Mouse (Mus musculus) cerebellum, adult 2 months (tissue): Measurements from ENCODE around the gene Ctdsp1. TPM values are rescaled to one million over a fixed set of nuclear protein-coding genes. Genes with fewer than 3 reads are reported as not detected.
A peak's percentile ranks its signal among the peaks of the same experiment; 100 is the strongest.

Experiments used
- DNase-seq, 2 experiments: peaks; one replicate each; pipeline ENCODE4 v3.0.0; 2021
- H3K27ac ChIP-seq: fragments of 200-500 bp; 2 replicates; pipeline ENCODE4 v1.5.1; 2012; ENCODE audit warnings: low read length, control low read depth, inconsistent platforms; ENCODE audit not compliant: insufficient read depth
- H3K27me3 ChIP-seq: fragments of 200-500 bp; 2 replicates; pipeline ENCODE4 v1.6.1; 2012; ENCODE audit warnings: inconsistent platforms, mild to moderate bottlenecking, low read length, moderate library complexity; ENCODE audit not compliant: control insufficient read depth, insufficient read depth
- H3K4me1 ChIP-seq: fragments of 200-500 bp; 2 replicates; pipeline ENCODE4 v1.6.1; 2011; ENCODE audit warnings: low read length; ENCODE audit not compliant: control insufficient read depth, insufficient read depth
- H3K4me3 ChIP-seq: fragments of 200-500 bp; replicated peaks from 2 replicates; pipeline ENCODE3; 2011; ENCODE audit warnings: mild to moderate bottlenecking, low read depth, low read length, control low read depth; ENCODE audit not compliant: insufficient read depth
- CTCF ChIP-seq: fragments of 200-500 bp; IDR thresholded peaks from 2 replicates; pipeline ENCODE4 v1.5.1; 2011; ENCODE audit warnings: low read depth, mild to moderate bottlenecking, control low read depth, low read length, moderate library complexity, borderline replicate concordance; ENCODE audit not compliant: insufficient read depth
- POLR2A ChIP-seq: fragments of 200-500 bp; IDR thresholded peaks from 2 replicates; pipeline ENCODE4 v1.6.1; 2011; ENCODE audit warnings: low read length, control low read depth, borderline replicate concordance; ENCODE audit not compliant: insufficient read depth
- WGBS: fragments of 180-500 bp; shearing (Covaris S2); methylation state at CpG from one replicate; pipeline ENCODE4 v1.1.7; 2018; 5-methylcytosine and 5-hydroxymethylcytosine counted together
- polyA plus RNA-seq: library from polyadenylated mRNA; depleted of rRNA; stranded (reverse); fragments of >200 nt; gene quantifications from 2 replicates; pipeline ENCODE4 v1.2.3, GENCODE M21; 2012

Gene Ctdsp1
- polyA plus RNA-seq, 1 experiment: 35.7 TPM

DNA sequence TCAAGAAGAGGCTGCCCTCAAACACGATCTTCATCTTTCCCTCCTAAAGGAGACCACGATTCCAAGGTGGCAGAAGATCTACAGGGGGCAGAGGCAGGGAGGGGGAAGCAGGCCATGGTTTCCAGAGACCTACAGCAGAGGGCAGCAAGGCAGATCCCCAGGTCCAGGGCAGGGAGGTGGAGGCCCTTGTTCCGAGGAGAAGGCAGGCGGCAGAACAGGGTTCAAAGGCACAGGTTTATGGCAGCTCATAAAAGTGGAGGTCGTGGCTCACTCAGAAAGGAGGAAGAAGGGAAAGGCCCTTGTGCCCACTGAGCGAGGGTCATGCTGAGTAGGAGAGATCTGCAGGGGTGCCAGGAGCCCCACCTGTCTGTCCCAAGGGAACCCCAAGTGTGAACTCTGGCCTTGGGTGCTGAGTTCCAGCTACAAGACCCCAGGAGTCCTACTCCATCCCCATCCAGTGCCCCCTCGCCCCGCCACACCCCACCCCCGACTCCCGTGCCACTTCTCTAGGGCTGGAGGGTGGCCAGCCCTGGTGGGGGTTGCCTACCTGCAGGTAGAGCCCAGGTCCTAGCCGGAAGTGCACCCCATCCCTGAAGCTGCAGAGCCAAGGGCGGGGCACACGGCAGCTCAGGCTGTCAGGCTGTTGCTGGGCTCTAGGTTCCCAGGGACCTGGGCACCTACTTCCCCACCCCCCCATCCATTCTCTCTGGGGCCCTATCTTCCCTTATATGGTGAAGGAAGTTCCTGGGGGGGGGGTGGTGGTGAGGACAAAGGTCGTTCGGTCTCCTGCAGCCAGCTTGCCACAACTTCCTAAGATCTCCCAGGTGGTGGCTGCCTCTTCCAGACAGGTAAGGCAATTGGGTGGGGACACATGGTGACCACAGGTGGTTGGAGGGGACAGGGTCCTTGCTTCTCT lies 17.5 kb downstream of the Ctdsp1 start, which contains the start of gene Vil1:
Gene Vil1 (plus strand): TSS at position 788 of the 916 bp plus-strand sequence.
- H3K4me1 ChIP-seq: no peaks in the 10 kb centered on the region
- no peaks in the 10 kb centered on the region for H3K27me3 ChIP-seq
- no peak within 1 kb of the TSS for H3K27ac ChIP-seq
- H3K4me3 ChIP-seq: no peak within 1 kb of the TSS
- WGBS: 59% methylated on average over 12 of the region's 15 CpGs
- TF ChIP-seq POLR2A (no peak), CTCF (no peak)
- no peak for DNase-seq

DNA sequence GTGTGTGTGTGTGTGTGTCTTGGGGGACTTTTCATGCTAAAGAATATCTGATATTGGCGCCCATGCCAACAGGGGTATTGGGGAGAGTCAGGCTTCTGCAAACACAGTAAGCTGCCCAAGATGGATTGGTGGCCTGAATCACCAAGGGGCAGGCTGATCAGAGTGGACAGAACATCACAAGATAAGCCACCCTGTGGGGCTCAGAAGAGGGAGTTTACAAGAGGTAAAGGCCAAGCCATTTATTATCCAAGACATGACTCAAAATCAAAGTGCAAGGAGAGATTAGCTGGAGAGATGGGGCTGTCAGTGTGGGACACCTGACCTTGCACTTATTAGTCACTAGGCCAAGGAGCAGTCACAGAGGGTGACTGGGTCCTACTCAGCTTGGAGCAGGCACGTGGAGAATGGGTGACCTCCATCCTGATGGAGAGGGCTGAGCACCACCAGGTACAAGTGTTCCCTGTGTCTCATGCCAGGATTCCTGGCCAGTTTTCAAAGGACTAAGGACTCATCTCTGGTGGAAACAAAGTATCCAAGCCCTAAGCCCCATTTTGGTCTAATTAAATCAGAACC lies 20.5 kb downstream of the Ctdsp1 start:
- H3K27me3 ChIP-seq: no peaks in the 10 kb centered on the region
- H3K4me1 ChIP-seq: no peaks in the 10 kb centered on the region
- WGBS: 59% methylated on average over 2 of the region's 2 CpGs
- no peak overlapping the region for H3K27ac ChIP-seq
- H3K4me3 ChIP-seq: no peak overlapping the region
- TF ChIP-seq POLR2A (no peak), CTCF (no peak)
- DNase-seq: no peak

DNA sequence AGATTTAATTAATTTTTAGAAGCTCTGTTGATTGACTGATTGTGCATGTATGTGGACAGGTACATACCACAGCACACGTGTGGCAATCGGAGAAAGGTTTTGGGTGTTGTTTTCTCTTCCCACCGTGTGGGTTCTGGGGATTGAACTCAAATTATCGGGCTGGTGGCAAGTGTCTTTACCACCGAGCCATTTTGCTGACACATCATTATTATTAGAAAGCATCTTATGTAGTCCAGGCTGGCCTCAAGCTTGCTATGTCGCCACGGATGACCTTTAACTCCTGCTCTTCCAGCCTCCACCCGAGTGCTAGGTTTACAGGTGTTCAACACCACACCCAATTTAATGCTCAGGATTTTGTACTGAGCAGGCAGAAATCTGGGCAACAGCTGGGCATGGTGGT lies 21.4 kb downstream of the Ctdsp1 start:
- H3K4me3 ChIP-seq: no peak overlapping the region
- DNase-seq: no peak
- H3K4me1 ChIP-seq: no peaks in the 10 kb centered on the region
- H3K27ac ChIP-seq: no peak overlapping the region
- H3K27me3 ChIP-seq: no peaks in the 10 kb centered on the region
- 85% methylated on average over 8 of the region's 8 CpGs for WGBS
- TF ChIP-seq CTCF: no peak

DNA sequence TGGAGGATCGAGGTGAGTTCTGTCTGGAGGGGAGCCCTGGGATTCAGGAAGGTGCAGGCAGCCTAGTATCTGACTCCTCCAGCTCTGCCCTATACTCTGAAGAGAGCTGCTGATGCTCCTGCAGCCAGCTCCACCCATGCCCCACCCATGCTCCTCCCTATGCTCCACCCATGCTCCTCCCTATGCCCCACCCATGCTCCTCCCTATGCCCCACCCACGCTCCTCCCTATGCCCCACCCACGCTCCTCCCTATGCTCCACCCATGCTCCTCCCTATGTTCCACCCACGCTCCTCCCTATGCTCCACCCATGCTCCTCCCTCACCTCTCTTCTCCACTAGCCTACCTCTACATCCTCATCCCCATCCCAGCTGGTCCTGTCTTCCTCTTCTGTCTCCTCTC lies 23.8 kb downstream of the Ctdsp1 start:
- Histone ChIP-seq H3K27ac (no peak overlapping the region), H3K4me3 (no peak overlapping the region), H3K27me3 (no peaks in the 10 kb centered on the region), H3K4me1 (0 out of 2 replicates have a peak, but pooled peaks cover 3% of the 10 kb centered on the region)
- TF ChIP-seq POLR2A: no peak
- WGBS: 51% methylated on average over 4 of the region's 4 CpGs
- peak in 1 of 2 experiments; percentile 47 for DNase-seq

DNA sequence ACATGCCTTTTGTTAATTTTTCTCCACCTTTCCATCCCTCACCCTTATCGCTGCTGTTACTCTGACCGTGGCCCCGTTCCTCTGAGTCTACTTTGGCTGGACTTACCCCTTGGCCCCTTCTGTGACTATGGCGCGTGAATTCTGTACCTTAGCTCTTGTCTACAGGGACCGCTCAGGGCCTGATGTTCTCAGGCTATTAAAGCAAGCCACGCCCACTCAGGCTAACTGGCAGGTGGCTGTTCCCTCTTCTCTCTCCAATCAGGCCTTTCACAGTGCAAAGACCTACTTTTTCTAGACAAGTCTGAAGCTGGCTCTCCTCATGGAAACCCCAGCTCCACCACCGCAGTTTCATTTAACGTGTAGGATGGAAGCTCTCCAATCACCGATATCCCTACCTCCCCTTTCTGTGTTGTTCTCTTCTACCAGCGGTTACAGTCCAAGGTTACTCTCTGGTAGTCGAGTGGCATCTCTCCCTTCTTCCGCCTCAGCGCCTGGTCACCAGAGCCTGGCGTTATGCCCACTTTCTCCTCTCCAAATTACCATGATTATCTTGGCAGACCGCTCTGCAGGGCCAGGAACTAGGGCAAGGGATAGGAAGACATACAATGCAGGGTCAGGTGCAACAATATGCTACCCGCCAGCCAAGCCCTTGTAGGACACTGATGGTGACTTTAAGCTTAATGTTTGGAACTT lies 27.6 kb downstream of the Ctdsp1 start:
- 48% methylated on average over 17 of the region's 17 CpGs for WGBS
- H3K4me1 ChIP-seq: 0 out of 2 replicates have a peak, but pooled peaks cover 3% of the 10 kb centered on the region
- peak in 1 of 2 experiments; percentile 13 for DNase-seq
- no peaks in the 10 kb centered on the region for H3K27me3 ChIP-seq
- H3K4me3 ChIP-seq: no peak overlapping the region
- no peak overlapping the region for H3K27ac ChIP-seq
- TF ChIP-seq POLR2A (no peak), CTCF (no peak)

DNA sequence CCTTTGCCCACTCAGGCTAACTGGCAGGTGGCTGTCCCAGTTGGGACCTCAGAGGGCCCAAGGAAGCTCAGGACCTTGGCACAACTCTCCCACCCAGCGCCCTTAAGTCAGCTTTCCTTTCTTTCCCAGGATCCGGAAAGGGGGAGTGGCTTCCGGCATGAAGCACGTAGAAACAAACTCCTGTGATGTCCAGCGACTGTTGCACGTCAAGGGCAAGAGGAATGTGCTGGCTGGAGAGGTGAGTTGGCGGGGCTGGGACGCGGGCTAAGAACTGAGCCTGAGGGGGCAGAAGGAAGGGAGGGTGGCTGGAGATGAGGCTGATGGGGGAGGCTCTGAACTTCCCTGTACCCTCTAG lies 28.1 kb downstream of the Ctdsp1 start:
- Histone ChIP-seq H3K4me1 (0 out of 2 replicates have a peak, but pooled peaks cover 3% of the 10 kb centered on the region), H3K27ac (no peak overlapping the region), H3K27me3 (no peaks in the 10 kb centered on the region), H3K4me3 (no peak overlapping the region)
- WGBS: 55% methylated on average over 9 of the region's 9 CpGs
- no peak for DNase-seq
- no peak for TF ChIP-seq POLR2A
- TF ChIP-seq CTCF: no peak

DNA sequence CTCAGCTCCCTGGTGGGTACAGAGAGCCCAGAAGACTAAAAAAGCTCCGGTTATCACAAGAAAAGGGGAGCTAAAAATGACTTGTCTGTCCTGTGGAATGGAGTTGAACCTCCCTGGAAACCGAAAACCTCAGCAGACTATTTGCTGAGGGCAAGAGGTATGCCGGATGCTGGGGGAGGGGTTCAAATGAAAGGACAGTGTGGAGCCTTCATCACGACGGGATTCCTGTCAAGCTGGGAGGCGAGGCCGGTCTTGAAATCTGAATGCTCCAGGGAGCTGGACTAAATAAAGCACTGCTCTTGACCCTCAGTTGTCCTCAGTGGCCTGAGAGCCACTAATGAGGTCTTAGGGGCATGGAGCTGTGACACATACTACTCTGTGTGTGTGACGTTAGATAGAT lies 31.8 kb downstream of the Ctdsp1 start:
- Histone ChIP-seq H3K4me1 (0 out of 2 replicates have a peak, but pooled peaks cover 3% of the 10 kb centered on the region), H3K27me3 (no peaks in the 10 kb centered on the region), H3K27ac (no peak overlapping the region), H3K4me3 (no peak overlapping the region)
- 23% methylated on average over 8 of the region's 8 CpGs for WGBS
- no peak for DNase-seq
- TF ChIP-seq POLR2A (no peak), CTCF (no peak)
